Mouse (Mus musculus) limb, embryonic 14.5 days (tissue): ENCODE measurements around the gene Fancf. TPM values are rescaled to one million over a fixed set of nuclear protein-coding genes. Genes with fewer than 3 reads are reported as not detected.
A peak's percentile ranks its signal among the peaks of the same experiment; 100 is the strongest.

ENCODE experiments used
- ATAC-seq: fragments of 200-750 bp; cut with Nextera tagmentation; 2 replicates; pipeline ENCODE4 v1.8.0; 2017; ENCODE audit warnings: low read depth, moderate number of reproducible peaks, moderate TSS enrichment; ENCODE audit not compliant: low FRiP score
- DNase-seq: peaks from one replicate; pipeline ENCODE4 v3.0.0-alpha.2; 2015; ENCODE audit warnings: low spot score
- H3K27ac ChIP-seq: fragments of 300-500 bp; sonication (generic); replicated peaks from 2 replicates; pipeline ENCODE4 v1.5.1; 2014; ENCODE audit warnings: low read depth, mild to moderate bottlenecking, low read length, moderate library complexity, mixed read lengths
- H3K27me3 ChIP-seq: fragments of 300-500 bp; sonication (generic); 2 replicates; pipeline ENCODE4 v1.6.1; 2014; ENCODE audit warnings: low read length, mixed read lengths; ENCODE audit not compliant: control insufficient read depth, insufficient read depth
- H3K36me3 ChIP-seq: fragments of 300-500 bp; sonication (generic); 2 replicates; pipeline ENCODE4 v1.6.1; 2014; ENCODE audit warnings: mild to moderate bottlenecking, low read length, moderate library complexity, mixed read lengths; ENCODE audit not compliant: control insufficient read depth, insufficient read depth
- H3K4me1 ChIP-seq: fragments of 300-500 bp; sonication (generic); 2 replicates; pipeline ENCODE4 v1.6.1; 2014; ENCODE audit warnings: antibody characterized with exemption, low read length, mixed read lengths; ENCODE audit not compliant: control insufficient read depth, insufficient read depth
- H3K4me2 ChIP-seq: fragments of 300-500 bp; sonication (generic); replicated peaks from 2 replicates; pipeline ENCODE4 v1.6.1; 2014; ENCODE audit warnings: low read depth, mild to moderate bottlenecking, low read length, moderate library complexity; ENCODE audit not compliant: severe bottlenecking
- H3K4me3 ChIP-seq: fragments of 300-500 bp; sonication (generic); replicated peaks from 2 replicates; pipeline ENCODE4 v1.5.1; 2014; ENCODE audit warnings: low read length
- H3K9ac ChIP-seq: fragments of 300-500 bp; sonication (generic); 2 replicates; pipeline ENCODE4 v1.6.1; 2014; ENCODE audit warnings: mild to moderate bottlenecking, low read depth, low read length, moderate library complexity; ENCODE audit not compliant: severe bottlenecking
- H3K9me3 ChIP-seq: fragments of 300-500 bp; sonication (generic); 2 replicates; pipeline ENCODE4 v1.6.1; 2016; ENCODE audit warnings: low read length; ENCODE audit not compliant: control insufficient read depth
- POLR2A ChIP-seq: fragments of 200-500 bp; IDR thresholded peaks from 2 replicates; pipeline ENCODE4 v1.8.0; 2012; ENCODE audit warnings: inconsistent platforms, mild to moderate bottlenecking, moderate library complexity, borderline replicate concordance; ENCODE audit not compliant: insufficient read depth, insufficient read length; ENCODE audit errors: extremely low read depth
- WGBS: fragments of 180-500 bp; shearing (Covaris S2); extraction: QIAGEN DNeasy Blood & Tissue Kit; methylation state at CpG from one replicate; pipeline ENCODE4 v1.1.7; 2014; 5-methylcytosine and 5-hydroxymethylcytosine counted together
- polyA plus RNA-seq, 2 experiments: library from polyadenylated mRNA; depleted of rRNA in 1 of 2; stranded (reverse) in 1 of 2; unstranded in 1 of 2; fragments of >200 nt; fragmentation: Nextera tagmentation in 1 of 2; extraction: Ambion mirVana in 1 of 2; gene quantifications; 2 replicates each; pipeline versions ENCODE4 v1.2.1 to v1.2.3; 2012 to 2014

The Fancf gene
- polyA plus RNA-seq, 2 experiments, result 16.6 to 19.4 TPM

- peak overlapping the region; percentile 71 for H3K9ac ChIP-seq
- peak overlapping the region; percentile 97 for H3K27ac ChIP-seq
- DNase-seq, result peak; percentile 78
- ATAC-seq, result peak; percentile 83
- peak overlapping the region; percentile 52 for H3K4me3 ChIP-seq
- WGBS, result under 1% methylated on average over 13 of the region's 17 CpGs
- H3K4me1 ChIP-seq, result peaks cover 15% of the 10 kb centered on the region; the same call in 1 of the 2 replicates
- peak overlapping the region; percentile 66 for H3K4me2 ChIP-seq
- H3K36me3 ChIP-seq, result no peaks in the 10 kb centered on the region
- no peaks in the 10 kb centered on the region for H3K27me3 ChIP-seq
- H3K9me3 ChIP-seq, result no peaks in the 10 kb centered on the region
- TF ChIP-seq POLR2A, result peak; percentile 18; the same call in 1 of the 2 replicates
Measured at GRCm38 (mm10) chr7:51879136-51879723, 17.2 kb upstream of the Fancf start.

GRCm38 (mm10) chr7:51878730-51879129, 16.7 kb upstream of the Fancf start:
- no peaks in the 10 kb centered on the region for H3K36me3 ChIP-seq
- H3K9me3 ChIP-seq, result no peaks in the 10 kb centered on the region
- TF ChIP-seq POLR2A, result no peak
- peak overlapping the region; percentile 71 for H3K9ac ChIP-seq
- H3K4me3 ChIP-seq, result peak overlapping the region; percentile 52
- ATAC-seq, result peak; percentile 82
- H3K27me3 ChIP-seq, result no peaks in the 10 kb centered on the region
- 0% methylated on average over 8 of the region's 8 CpGs for WGBS
- peak; percentile 89 for DNase-seq
- peak overlapping the region; percentile 66 for H3K4me2 ChIP-seq
- peak overlapping the region; percentile 97 for H3K27ac ChIP-seq
- H3K4me1 ChIP-seq, result peaks cover 14% of the 10 kb centered on the region; the same call in 1 of the 2 replicates

- Histone ChIP-seq H3K27me3 (no peaks in the 10 kb centered on the region), H3K4me3 (no peak overlapping the region), H3K36me3 (no peaks in the 10 kb centered on the region), H3K4me2 (no peak overlapping the region), H3K27ac (no peak overlapping the region), H3K9me3 (no peaks in the 10 kb centered on the region), H3K4me1 (peaks cover 13% of the 10 kb centered on the region; the same call in 1 of the 2 replicates), H3K9ac (no peak overlapping the region)
- ATAC-seq (no peak), DNase-seq (no peak)
- no peak for TF ChIP-seq POLR2A
Measured at GRCm38 (mm10) chr7:51876316-51876715, 14.2 kb upstream of the Fancf start.

- Histone ChIP-seq H3K36me3 (no peaks in the 10 kb centered on the region), H3K4me1 (no peaks in the 10 kb centered on the region), H3K9me3 (no peaks in the 10 kb centered on the region), H3K4me2 (no peak overlapping the region), H3K27ac (no peak overlapping the region), H3K9ac (no peak overlapping the region), H3K27me3 (no peaks in the 10 kb centered on the region), H3K4me3 (no peak overlapping the region)
- no peak for DNase-seq
- no peak for TF ChIP-seq POLR2A
- no peak for ATAC-seq
Measured at GRCm38 (mm10) chr7:51872597-51872996, 10.5 kb upstream of the Fancf start.

GRCm38 (mm10) chr7:51872041-51872440, 10.0 kb upstream of the Fancf start:
- H3K4me3 ChIP-seq, result no peak overlapping the region
- no peak overlapping the region for H3K4me2 ChIP-seq
- no peak overlapping the region for H3K9ac ChIP-seq
- no peak overlapping the region for H3K27ac ChIP-seq
- H3K36me3 ChIP-seq, result no peaks in the 10 kb centered on the region
- DNase-seq (no peak), ATAC-seq (no peak)
- no peaks in the 10 kb centered on the region for H3K27me3 ChIP-seq
- WGBS, result 97% methylated on average over 1 of the region's 1 CpGs
- no peak for TF ChIP-seq POLR2A
- H3K9me3 ChIP-seq, result no peaks in the 10 kb centered on the region
- no peaks in the 10 kb centered on the region for H3K4me1 ChIP-seq
